Mouse (Mus musculus) naive thymus-derived CD4-positive, alpha-beta T cell, adult 2 months (primary cell): ENCODE data around the gene BC049715.
"Not testable (repeated sequence)": the region's sequence is repeated elsewhere in the genome, so short reads cannot be mapped to it uniquely, and the experiment has no call there.

Experiments
- DNase-seq: peaks from one replicate; pipeline ENCODE4 v3.0.0-alpha.2; 2011; ENCODE audit warnings: low read depth

Gene BC049715

DNA sequence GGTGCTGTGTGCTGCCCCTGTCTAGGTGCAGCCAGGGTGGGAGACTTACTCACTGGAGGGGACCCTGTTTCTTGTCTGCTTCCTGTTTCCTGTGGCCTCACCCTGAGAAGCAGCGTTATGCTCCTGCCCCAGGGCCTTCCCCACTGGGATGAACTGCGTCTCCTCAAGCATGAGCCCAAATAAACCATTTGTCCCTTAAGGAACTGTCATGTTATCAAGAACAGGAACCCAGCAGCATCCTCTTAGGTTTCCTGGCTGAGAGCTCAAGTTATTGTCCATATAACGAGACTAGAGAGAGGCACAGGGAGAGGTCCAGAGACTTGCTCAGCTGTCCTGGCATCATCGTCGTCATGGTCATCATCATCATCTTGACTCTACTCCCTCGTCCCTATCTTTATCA lies 22.8 kb downstream of the BC049715 start:
- peak; percentile 20 for DNase-seq

DNA sequence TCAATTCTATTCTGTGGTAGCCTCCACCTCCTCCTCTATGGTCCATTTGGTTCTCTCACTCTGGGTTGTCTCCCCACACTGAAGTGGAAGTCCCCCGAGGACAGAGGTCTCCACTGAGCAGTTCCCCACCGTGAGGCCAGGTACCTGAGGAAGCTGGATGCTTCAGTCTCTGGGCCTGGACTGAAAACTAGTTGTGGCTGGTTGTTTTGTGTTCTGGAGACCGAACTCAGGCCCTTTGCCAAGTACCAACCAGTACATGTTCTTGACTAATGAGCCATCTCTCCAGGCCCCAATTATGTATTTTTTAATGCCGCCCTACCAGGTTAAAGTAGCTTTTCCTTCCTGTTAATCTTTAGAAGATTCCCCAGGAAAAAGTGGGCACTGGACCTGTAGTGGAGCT lies 24.9 kb downstream of the BC049715 start:
- DNase-seq: peak; percentile 12

DNA sequence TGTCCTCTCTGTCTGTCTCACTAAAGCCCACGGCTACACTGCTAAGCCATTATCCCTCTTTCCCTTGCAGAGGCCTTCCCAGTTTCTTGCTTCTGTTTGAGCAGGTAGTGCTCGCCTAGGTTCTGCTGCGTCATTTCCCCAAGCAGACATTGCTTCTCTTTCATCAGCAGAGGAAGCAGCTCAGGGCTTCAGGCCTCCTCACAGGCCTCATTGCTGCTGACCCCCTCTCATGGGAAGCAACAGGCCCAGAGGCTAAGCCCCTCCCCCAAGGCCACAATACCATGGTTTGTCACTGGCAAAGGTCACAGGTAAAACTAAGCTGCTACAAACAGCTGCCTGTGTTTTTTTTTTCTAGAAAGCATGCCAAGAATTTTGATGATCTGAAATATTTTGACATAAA lies 25.3 kb downstream of the BC049715 start:
- DNase-seq: peak; percentile 49

DNA sequence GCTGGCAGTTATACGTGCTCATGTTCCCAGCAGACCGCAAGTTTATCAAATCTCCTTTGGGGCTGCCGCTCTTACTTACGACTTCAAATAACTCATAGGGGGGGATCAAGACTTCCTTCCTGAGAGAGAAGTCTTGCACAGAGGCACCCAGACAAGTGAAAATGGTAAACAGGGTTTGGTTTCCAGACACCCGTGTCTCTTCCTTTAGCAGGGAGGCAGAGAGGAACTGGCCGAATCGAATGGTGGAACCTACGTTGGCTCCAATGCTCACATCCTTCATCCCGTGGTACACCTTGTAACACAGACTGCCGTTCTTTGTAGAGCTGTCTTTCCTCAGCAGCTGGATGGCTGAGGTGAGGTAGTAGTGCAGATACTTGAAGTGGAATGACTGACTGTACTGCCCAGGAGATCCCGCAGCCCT lies 26.9 kb downstream of the BC049715 start:
- peak; percentile 73 for DNase-seq

DNA sequence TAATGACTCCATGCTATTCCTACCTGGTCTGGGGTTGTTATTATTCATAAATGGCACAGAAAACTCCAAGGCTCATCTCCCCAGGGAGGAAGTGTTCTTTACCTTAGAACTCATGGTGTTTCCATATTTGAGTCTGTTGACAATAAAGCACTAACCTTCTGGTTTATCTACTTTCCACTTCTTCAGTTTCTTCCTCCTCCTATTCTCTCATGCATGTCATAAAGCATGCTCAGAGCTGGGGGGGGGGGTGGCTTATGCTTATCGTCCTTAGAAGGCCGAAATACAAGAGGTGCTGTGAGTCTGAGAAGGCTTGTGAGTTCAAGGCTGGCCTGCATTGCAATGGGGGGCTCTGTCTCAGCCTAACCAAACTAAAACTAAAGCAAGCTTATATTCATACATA lies 27.8 kb downstream of the BC049715 start:
- DNase-seq: no peak

DNA sequence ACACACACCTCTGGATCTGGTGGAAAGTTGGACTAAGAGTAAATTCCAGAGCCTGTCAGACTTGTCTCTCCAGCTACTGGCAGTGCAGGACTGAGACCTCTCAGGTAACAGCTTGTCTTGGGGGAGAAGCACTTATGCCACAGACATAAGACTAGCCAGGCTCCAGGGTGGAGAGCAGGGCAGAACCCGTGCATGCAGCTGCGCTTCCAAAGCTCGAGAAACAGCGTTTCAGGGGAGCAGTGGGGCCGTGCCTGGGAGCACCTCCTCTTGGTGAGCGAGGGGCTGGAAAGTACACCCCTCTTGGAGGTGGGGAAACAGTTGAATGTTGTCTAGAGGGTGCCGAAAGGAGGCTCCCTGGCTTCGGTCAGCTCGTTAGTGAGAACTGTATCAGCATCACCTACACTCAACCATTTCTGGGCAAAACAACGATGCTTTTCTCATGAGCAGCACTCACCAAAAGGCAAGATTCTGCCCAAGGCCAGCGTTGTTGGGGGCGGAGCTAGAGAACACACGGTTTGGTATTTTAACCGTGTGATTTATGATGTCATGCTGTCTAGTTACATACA lies 28.7 kb downstream of the BC049715 start:
- peak; percentile 69 for DNase-seq

DNA sequence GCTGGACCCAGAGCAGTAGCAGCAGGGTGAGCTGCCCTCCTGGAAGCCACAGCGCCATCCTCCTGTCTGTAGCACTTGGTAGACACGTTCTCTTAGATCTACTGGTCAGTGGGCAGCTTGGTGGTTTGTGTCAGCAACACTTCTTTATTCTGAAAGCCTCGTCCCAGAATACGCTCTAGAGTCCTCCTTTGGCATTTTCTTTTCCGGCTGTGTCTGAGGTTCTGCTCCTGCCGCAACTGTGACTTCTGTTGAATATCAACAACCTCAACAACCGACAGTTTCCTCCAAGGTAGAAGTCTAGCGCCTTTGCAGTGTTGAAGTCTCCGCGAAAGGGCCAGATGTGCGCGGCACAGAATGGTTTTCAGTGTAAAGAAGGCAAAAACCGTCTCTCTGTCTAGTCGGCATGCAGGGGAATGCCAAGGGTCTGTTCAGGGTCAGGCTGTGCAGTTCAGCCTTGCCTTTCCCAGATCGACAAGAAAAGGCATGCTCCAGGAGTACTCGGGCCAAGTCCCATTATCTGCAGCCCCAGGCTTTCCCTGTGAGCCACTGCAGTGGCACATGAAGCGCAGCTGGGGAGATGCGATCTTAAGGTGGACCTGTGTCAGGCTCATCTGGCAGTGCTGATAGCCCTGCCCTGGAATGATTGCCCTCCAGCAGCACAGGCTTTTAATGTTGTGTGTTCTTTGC lies 29.9 kb downstream of the BC049715 start, which contains the start of gene Art4:
TSS of gene Art4 (minus strand) at position 548 of the 687 bp plus-strand sequence.
- peak; percentile 64 for DNase-seq

DNA sequence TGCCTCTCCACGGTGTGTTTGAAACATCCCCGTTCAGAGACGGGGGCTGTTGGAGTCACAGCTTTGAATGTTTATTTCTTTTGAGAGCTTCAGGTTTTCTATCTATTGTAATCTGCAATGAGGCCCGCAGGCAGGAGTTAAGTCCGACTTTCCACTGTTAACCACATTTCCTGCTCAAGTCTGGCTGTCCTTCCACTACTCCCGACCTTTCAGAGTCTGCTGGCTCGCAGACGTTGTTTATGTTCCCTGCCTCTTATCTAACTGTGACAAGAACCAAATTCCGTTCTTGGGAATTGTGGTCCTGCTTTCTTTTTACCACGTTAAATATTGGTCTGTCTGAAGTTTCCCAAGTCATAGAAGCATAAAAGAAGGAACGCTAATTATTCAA lies 30.4 kb downstream of the BC049715 start:
- no peak for DNase-seq

DNA sequence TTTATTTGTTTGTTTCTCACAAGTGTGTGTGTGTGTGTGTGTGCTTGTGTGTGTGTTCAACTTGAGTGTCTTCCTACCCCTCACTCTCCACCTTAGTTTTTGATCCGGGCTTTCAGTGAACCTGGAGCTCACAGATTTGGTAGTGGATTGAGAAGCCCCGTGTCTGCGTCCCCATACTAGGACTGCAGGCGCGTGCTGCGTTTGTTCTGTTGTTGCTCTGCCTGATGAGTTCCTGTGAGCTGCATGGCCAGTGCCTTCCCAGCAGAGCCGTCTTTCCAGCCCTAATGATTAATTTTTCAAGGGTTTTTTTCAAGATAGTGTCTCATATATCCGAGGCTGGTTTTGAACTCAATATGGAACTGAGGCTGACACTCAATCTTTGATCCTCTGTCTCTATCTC lies 31.0 kb downstream of the BC049715 start:
- no peak for DNase-seq

DNA sequence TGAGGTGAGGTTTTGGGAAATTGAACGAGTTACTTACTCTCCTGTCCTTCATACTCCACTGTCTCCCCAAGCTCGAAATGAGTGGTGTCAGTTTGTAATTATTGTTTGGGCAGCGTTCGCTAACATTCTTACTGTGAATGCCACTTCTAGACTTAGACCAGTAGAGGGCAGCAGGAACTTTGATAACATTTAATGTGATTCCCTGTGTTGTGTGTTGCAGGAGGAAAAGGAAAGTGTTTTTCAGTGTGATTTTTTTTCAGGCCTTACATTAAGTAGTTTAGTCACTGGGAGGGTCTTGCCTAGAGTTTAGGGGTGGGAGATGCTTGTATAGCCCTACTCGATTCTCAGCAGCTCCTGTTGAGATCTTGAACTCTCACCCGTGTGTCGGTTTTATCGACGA lies 33.6 kb downstream of the BC049715 start:
- DNase-seq: peak; percentile 74

DNA sequence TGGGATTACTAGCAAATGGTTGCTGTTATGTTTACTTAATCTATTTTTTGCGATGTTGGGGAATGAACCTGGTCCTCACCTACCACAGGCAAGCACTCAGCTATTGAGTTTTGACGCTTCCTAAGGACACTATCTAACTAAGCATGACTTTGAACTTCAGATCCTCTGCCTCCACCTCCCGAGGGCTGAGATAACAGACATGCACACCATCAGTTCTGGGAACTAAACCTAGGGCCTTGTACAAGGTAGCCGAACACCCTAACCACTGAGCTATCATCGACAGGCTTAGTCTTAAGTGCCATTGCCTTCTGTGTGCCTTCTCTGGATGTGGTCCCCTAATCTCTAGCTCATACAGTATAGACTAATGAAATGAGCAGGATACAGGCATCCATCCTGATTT lies 37.9 kb downstream of the BC049715 start:
- DNase-seq: no peak

DNA sequence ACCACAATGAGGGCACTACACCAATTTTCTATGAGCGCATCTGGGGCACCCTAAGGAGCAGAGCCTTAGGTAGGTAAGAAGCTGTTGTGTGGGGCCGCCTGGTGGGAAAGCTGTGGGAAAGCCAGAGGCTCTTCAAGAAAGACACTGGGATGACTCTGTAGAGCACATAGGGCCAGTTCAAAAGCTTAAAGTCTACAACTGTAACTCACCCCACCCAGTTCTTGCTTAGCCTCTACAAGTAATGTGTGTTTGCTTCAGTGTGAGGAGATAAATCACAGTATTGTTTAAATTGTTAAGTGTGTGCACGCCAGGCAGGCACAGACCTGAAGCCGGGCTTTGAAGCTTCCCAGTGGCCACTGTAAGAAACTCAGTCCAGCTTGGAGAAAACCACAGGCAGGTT lies 38.7 kb downstream of the BC049715 start:
- no peak for DNase-seq

DNA sequence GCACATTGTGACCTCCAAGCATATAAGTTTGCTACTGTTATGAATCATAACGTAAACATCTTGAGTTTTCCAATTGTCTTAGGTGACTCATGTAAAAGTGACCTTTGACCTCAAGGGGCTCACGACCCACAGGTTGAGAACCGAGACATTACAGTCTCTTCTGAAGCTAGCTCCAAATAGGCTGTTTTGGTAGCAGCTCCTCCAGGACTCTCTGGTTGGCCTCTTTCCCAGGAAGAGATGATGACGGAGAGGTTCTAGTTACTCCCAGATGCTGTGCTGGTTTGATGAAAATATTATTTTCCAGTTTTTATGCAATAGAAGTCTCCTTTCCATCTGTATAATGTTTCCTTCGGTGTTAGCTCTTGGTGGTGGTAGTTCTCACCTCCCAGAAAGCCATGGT lies 41.5 kb downstream of the BC049715 start:
- DNase-seq: no peak

DNA sequence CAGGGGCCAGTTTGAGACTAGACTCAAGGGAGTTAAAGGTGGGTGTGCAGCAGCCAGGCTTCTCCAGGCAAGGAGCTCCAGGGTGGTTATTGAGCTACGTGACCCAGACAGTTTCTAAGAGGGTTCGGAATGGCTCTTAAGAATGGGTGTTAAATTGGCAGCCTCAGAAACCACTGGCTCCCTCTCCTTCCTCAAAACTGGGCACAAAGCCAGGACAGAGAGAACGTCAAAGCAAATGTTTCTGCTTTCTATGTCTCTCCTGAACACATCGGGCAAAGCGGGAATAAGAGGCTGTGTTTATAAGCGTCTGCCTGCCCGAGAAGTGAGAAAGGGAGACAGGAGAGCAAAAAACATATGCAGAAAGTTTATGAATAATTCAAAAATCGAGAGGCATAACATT lies 47.2 kb downstream of the BC049715 start:
- no peak for DNase-seq

DNA sequence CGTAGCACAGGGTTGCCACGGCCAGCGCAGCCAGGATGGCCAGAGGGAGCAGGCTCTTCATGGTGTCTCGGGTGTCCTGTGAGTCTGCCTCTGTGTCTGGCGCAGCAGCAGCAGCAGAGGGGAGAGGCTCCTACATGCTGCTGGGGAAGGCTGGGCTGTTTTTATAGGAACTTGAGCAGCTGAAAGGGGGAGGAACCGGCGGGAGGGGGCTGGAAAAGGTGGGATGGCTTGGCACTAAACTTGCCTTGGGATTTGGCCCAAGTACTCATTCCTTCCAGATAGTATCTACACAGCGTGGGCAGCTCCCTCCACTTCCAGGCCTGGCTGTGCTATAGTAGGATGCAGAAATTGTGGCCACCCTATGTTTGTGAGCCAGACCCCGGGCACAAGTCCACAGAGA lies 48.2 kb downstream of the BC049715 start, which contains the start of gene Mgp:
TSS of gene Mgp (minus strand) at position 154 of the 400 bp plus-strand sequence.
- no peak for DNase-seq

DNA sequence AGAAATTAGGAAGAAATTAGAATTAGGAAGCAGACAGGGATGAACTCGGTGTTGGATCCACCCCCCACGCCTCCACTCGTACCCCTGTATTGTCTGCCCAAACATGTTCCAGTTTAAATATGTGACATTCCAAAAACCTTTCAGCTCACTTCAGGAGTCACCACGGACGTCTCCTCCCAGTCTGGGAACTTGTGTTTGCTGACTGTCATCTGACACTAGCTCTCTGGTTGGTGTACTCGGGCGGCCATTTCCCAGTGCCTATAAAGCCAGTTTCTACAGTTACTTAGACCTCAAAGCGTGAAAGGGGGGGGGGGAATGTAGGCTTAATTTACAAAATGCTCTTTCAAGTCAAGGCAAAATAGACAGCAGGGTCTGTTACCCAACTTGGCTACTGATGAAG lies 54.3 kb downstream of the BC049715 start:
- no peak for DNase-seq

DNA sequence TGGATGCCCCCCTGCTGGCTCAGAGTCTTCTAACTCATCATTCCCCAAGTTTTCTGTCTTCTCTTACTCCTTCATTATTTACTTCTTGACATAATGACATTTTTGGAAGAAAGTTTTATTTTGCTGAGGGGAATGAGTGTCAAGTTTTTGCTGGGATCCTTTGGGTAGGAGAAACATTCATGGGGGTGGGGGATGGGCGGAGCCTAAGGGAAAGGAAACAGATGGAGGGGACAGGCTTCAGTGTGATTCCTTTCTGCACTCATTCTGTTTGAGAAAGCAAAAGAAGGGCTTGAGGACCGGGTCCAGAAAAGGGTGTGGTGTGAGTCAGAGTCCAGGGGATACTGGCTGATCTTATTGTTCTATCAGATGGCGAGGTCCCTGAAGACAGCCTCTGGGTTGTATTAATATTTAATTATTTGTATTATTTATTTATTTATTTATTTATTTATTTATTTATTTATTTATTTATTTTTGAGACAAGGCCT lies 56.0 kb downstream of the BC049715 start:
- DNase-seq: no peak

DNA sequence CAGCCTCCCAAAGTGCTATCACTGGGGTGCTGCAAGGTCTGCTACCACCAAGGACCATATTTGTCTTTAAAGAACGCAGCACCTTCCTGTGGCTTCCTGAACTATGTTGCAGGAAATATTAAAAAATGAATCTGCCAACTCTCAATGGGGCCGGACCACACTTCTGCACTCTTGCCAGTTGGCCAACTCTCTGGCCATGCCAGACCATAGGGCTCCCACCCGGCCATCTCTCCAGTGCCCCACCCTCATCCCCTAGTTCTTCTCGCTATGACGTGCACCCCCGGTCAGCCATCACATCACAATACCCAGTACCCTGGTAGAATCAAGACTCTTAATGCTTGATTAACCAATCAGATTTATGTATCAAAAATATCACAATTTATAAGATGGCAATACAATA lies 56.5 kb downstream of the BC049715 start:
- DNase-seq: no peak

DNA sequence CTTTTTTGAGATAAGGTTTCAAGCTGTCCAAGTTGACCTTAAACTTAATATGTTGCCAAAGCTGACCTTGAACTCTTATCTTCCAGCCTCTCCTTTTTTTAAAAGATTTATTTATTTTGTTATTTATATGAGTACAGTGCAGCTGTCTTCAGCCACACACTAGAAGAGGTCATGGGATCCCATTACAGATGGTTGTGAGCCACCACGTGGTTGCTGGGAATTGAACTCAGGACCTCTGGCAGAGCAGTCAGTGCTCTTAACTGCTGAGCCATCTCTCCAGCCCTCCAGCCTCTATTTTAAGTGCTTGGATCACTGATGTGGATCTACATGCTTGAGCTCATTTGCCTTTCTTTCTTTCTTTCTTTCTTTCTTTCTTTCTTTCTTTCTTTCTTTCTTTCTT lies 57.3 kb downstream of the BC049715 start:
- not testable (repeated sequence) for DNase-seq

DNA sequence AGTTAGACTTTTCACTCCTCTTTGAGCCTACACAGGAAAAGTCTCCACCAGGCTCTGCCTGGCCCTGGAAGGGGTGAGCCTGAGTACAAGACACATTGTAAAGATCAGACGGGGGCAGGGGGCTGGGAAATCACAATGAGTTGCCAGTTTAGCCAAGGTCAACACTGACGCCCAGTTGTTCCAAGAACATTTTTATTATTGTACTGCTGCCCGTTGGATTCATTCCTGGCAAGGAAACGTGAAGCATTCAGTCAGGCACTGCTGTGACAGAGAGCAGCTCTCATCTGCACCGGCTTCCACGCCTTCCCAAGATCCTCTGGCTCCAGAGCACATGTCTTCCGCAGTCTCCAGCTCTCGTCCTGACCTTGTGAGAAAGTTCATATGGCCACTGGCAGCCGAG lies 60.4 kb downstream of the BC049715 start:
- DNase-seq: no peak

DNA sequence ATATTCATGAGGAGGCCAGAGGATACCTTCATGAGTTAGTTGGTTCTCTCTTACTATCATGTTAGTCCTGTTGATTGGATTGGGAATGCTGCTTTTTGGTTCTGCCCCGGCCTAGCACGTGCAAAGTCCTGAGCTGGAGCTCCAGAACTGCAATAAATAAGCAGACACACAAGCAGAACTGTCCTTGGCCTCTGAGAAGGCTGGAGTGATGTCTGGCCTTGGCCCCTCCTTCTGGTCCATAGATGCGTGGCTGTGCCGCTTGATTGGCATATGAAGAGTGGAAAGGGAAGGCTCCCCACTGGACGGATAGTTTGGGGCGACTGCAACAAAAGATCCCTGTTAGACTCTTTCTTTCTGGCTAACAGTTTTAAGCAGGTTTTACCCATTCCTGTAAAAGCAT lies 61.6 kb downstream of the BC049715 start:
- DNase-seq: no peak

DNA sequence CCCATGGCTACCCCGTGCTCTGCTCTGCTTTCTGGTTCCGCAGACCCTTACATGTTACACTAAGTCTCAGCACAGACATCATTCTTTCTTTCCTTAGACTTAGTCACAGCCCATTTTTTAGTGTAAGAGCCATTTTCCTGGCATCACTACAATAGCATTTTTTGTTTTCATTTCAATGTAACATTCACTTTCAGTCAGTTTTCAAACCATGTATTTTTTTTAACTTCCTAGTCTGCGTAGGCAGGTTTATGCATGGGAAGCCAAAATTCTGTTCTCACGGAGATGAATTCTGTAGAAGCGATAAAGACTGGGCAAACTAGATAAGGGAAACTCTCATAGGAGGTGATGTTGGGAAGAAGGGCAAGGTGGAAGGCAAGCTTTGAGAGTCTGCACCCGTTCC lies 62.1 kb downstream of the BC049715 start:
- no peak for DNase-seq
